Mouse (Mus musculus) embryonic facial prominence, embryonic 14.5 days (tissue): Measurements from ENCODE around the gene Gm9821. TPM values are rescaled to one million over a fixed set of nuclear protein-coding genes. Genes with fewer than 3 reads are reported as not detected.

Experiments
- ATAC-seq: fragments of 200-750 bp; cut with Nextera tagmentation; 2 replicates; pipeline ENCODE4 v1.8.0; 2017; ENCODE audit warnings: low read depth, moderate number of reproducible peaks, moderate TSS enrichment
- DNase-seq: peaks from one replicate; pipeline ENCODE4 v3.0.0-alpha.2; 2015; ENCODE audit warnings: low spot score
- H3K27ac ChIP-seq: fragments of 300-500 bp; sonication (generic); replicated peaks from 2 replicates; pipeline ENCODE4 v1.5.1; 2014; ENCODE audit warnings: low read depth, mild to moderate bottlenecking, low read length, moderate library complexity
- H3K27me3 ChIP-seq: fragments of 300-500 bp; sonication (generic); replicated peaks from 2 replicates; pipeline ENCODE4 v1.6.1; 2014; ENCODE audit warnings: low read length; ENCODE audit not compliant: control insufficient read depth, insufficient read depth
- H3K36me3 ChIP-seq: fragments of 300-500 bp; sonication (generic); 2 replicates; pipeline ENCODE4 v1.6.1; 2014; ENCODE audit warnings: low read length, mixed read lengths; ENCODE audit not compliant: control insufficient read depth, insufficient read depth
- H3K4me1 ChIP-seq: fragments of 300-500 bp; sonication (generic); 2 replicates; pipeline ENCODE4 v1.6.1; 2014; ENCODE audit warnings: antibody characterized with exemption, low read length; ENCODE audit not compliant: control insufficient read depth, insufficient read depth
- H3K4me2 ChIP-seq: fragments of 300-500 bp; sonication (generic); 2 replicates; pipeline ENCODE4 v1.6.1; 2014; ENCODE audit warnings: low read depth, mild to moderate bottlenecking, low read length, moderate library complexity, mixed read lengths
- H3K4me3 ChIP-seq: fragments of 300-500 bp; sonication (generic); 2 replicates; pipeline ENCODE4 v1.5.1; 2014; ENCODE audit warnings: low read depth, mild to moderate bottlenecking, low read length
- H3K9ac ChIP-seq: fragments of 300-500 bp; sonication (generic); 2 replicates; pipeline ENCODE4 v1.6.1; 2014; ENCODE audit warnings: low read depth, mild to moderate bottlenecking, low read length, moderate library complexity, mixed read lengths
- H3K9me3 ChIP-seq: fragments of 300-500 bp; sonication (generic); 2 replicates; pipeline ENCODE4 v1.6.1; 2016; ENCODE audit warnings: low read length; ENCODE audit not compliant: control insufficient read depth
- WGBS: fragments of 180-500 bp; shearing (Covaris S2); extraction: QIAGEN DNeasy Blood & Tissue Kit; methylation state at CpG from one replicate; pipeline ENCODE4 v1.1.7; 2014; 5-methylcytosine and 5-hydroxymethylcytosine counted together
- polyA plus RNA-seq: library from polyadenylated mRNA; unstranded; fragments of >200 nt; fragmentation: Nextera tagmentation; extraction: Ambion mirVana; gene quantifications from 2 replicates; pipeline ENCODE4 v1.2.1, GENCODE M21; 2014

The Gm9821 gene
- 0.70 and 0.76 TPM in 2 replicates for polyA plus RNA-seq

DNA sequence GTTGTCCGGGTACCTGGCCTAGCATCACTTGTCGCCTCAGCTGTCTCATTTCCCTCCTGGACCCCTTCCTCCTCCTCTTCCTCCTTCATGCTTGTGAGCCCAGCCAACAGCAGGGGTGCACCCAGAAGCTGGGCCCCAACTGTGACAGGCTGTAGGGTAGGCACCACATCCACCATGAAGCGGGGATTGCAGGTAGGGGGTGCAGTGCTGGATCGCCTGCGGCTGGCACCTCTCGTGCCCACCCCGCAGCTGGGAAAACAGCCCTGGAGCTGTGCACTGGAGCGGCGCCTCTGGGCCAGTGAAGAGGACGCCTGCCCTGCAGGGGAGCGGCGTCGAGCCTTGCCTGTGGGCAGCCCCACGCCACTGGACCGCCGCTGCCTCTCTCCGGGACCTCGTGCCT lies at the start of gene Gm9821:
Gene Gm9821 (plus strand): TSS at position 221 of the 400 bp plus-strand sequence.
- WGBS: 84% methylated on average over 18 of the region's 18 CpGs
- no peak within 1 kb of the TSS for H3K27ac ChIP-seq

DNA sequence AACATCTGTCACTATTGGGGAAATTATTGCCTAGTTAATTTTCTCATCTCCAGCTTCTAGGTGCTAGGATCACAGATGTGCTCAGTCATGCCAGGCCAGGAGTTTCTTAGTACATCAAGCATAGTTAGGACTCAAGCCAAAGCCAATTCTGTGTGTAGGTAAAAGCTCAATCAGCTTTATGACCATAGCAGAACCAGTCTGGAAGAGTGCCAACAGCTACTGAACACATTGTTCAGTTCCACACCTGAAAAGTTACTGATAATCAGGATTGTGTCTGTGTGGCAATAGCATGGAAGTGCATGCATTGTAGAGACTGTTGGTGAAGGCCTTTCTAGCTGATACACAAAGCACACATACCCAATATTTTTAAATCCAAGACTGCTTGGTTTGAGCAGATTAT lies 47.5 kb upstream of the Gm9821 start:
- H3K36me3 ChIP-seq: peaks cover 29% of the 10 kb centered on the region
- no peaks in the 10 kb centered on the region for H3K4me1 ChIP-seq
- ATAC-seq (no peak), DNase-seq (no peak)
- no peak overlapping the region for H3K4me3 ChIP-seq
- H3K4me2 ChIP-seq: no peak overlapping the region
- H3K9me3 ChIP-seq: no peaks in the 10 kb centered on the region
- no peak overlapping the region for H3K27ac ChIP-seq
- H3K9ac ChIP-seq: no peak overlapping the region
- no peaks in the 10 kb centered on the region for H3K27me3 ChIP-seq

More for the DNA sequence above, at the start of gene Gm9821:
- H3K4me2 ChIP-seq: no peak within 1 kb of the TSS
- DNase-seq (no peak), ATAC-seq (no peak)
- H3K36me3 ChIP-seq: peaks cover 5% of the 10 kb centered on the region; the same call in 1 of the 2 replicates
- no peak within 1 kb of the TSS for H3K9ac ChIP-seq
- no peak within 1 kb of the TSS for H3K4me3 ChIP-seq
- peaks cover 30% of the 10 kb centered on the region for H3K4me1 ChIP-seq
- H3K27me3 ChIP-seq: no peaks in the 10 kb centered on the region
- no peaks in the 10 kb centered on the region for H3K9me3 ChIP-seq

DNA sequence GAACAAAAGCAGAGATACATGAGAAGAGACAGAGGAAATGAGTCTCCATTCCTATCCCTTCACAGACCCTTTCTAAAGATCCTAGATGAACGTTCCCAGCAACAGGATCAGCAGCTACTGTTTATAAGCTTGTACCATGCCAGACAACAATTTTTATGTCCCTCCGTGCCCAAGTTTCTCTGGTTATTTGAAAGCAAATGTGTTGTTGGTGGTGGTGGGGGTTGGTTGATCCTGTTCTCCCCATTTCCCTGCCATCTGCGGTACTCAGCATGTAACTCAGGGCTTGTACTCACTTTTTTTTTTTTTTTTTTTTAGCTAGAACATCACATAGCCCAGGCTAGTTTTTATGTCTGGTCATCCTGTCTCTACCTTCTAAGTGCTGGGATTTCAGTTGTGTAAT lies 46.4 kb upstream of the Gm9821 start:
- H3K4me1 ChIP-seq: no peaks in the 10 kb centered on the region
- no peak for ATAC-seq
- no peak overlapping the region for H3K9ac ChIP-seq
- no peak overlapping the region for H3K27ac ChIP-seq
- H3K4me2 ChIP-seq: no peak overlapping the region
- H3K4me3 ChIP-seq: no peak overlapping the region
- WGBS: 92% methylated on average over 3 of the region's 3 CpGs
- peaks cover 29% of the 10 kb centered on the region; the same call in 1 of the 2 replicates for H3K36me3 ChIP-seq
- H3K27me3 ChIP-seq: no peaks in the 10 kb centered on the region
- no peaks in the 10 kb centered on the region for H3K9me3 ChIP-seq
- DNase-seq: no peak

DNA sequence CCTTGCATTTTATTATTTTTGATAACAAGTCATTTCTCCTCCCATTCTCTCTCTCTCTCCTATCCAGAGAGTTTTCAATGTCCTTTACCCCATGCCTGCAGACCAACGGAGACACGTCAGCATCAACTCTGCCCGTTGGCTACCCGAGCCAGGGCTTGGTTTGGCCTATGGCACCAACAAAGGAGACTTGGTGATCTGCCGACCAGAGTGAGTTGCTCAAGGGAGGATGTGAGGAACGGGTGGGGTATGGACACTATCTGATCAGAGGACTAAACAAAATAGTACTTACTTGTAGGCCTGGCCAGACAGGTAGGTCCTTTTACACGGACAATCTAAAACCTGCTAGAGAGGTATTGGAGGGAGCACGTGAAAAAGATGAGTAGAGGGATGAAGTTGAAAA lies 45.1 kb upstream of the Gm9821 start:
- DNase-seq: no peak
- WGBS: 93% methylated on average over 8 of the region's 8 CpGs
- H3K27ac ChIP-seq: no peak overlapping the region
- ATAC-seq: no peak
- no peaks in the 10 kb centered on the region for H3K4me1 ChIP-seq
- no peak overlapping the region for H3K4me3 ChIP-seq
- H3K4me2 ChIP-seq: no peak overlapping the region
- H3K36me3 ChIP-seq: peaks cover 26% of the 10 kb centered on the region; the same call in 1 of the 2 replicates
- H3K27me3 ChIP-seq: no peaks in the 10 kb centered on the region
- H3K9me3 ChIP-seq: no peaks in the 10 kb centered on the region
- no peak overlapping the region for H3K9ac ChIP-seq

DNA sequence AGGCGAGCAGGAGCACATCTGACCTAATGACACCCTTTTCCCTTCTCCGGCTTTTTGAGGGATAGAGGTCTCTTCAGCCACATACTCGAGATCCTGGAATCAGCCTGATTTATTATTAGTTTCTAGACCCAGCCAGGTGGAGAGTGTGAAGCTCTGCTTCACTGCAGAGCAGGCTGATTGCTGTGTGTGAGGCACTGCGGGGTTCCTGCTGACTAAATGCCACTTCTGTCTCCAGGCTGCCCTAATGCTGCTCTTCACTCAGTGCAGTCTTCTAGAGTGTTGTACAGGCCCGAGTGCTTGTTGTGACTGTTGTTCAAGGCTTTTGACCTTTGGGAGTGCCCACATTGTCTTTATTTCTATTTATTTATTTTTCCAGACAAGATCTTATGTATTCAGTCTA lies 43.2 kb upstream of the Gm9821 start:
- H3K27ac ChIP-seq: no peak overlapping the region
- H3K4me3 ChIP-seq: no peak overlapping the region
- no peak overlapping the region for H3K4me2 ChIP-seq
- WGBS: 70% methylated on average over 5 of the region's 5 CpGs
- H3K9ac ChIP-seq: no peak overlapping the region
- no peaks in the 10 kb centered on the region for H3K27me3 ChIP-seq
- no peak for DNase-seq
- no peaks in the 10 kb centered on the region for H3K9me3 ChIP-seq
- no peak for ATAC-seq
- H3K4me1 ChIP-seq: no peaks in the 10 kb centered on the region
- peaks cover 41% of the 10 kb centered on the region for H3K36me3 ChIP-seq

DNA sequence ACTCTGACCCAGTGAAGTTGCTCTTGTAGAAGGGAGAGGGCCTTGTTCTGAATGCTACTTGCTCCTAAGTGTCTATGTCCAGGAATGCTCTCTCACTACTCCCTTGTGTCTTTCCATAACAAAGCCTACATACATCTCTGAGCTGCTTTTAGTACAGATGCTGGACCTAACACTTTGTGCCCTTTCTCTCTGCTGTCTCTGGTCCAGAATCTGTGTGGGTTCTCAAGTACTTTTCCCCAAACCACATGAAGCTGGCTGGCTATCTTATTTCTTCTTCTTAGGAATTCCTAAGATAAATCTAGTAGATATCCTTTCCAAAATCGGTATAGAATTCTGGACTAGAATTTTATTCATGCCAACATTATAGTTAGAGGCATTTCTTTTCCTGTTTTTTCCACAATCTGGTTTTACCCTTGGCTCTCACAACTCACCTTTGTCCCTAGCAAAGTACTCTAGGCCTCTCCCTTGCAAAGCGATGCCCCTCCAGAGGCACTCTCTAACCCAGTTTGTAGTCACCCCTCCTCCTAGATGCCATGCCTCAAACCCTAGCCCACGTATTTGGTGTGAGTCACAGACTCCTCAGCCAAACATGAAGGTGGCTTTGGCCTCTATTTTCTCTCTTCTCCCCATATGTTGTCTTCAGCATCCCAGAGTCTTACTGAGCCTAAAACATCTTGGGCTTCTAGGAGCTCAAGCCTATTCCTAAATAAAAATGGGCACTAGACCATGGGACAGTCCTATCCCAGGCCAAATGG lies 42.2 kb upstream of the Gm9821 start:
- no peak overlapping the region for H3K4me3 ChIP-seq
- no peaks in the 10 kb centered on the region for H3K27me3 ChIP-seq
- WGBS: 88% methylated on average over 3 of the region's 3 CpGs
- no peaks in the 10 kb centered on the region for H3K9me3 ChIP-seq
- no peak overlapping the region for H3K9ac ChIP-seq
- DNase-seq (no peak), ATAC-seq (no peak)
- no peak overlapping the region for H3K4me2 ChIP-seq
- peaks cover 45% of the 10 kb centered on the region for H3K36me3 ChIP-seq
- no peaks in the 10 kb centered on the region for H3K4me1 ChIP-seq
- H3K27ac ChIP-seq: no peak overlapping the region

DNA sequence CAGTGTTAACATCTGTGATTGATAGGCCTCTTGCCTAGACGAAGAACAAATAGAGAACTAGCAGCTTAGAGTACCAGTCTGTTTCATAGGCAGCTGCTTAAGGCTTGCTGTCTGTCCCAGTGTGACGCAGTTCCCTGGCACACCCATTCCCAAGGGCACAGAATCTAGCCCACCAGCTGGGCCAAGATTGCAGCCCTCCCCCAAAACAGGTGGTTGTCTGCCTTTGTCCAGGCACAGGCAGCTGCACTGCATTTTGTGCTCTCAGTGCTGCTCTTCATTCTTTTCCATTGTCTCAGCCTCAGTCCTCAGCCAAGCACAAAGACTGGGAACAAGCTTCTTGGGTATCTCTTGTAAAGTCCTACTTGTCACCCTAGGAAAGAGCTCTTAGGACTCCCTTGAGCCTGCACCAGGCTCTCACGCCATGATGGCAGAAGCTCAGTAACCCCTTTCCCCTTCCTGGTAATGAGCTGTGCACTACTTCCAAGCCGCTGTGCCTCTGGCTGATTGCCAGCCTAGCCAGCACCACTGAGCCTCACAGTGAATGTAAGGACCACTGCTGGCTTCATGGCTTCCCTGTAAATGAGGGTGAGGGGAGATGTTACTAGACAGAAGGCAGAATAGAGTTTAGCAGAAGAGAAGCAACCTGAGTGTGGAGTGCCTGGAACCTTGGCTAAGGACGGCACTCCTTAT lies 40.7 kb upstream of the Gm9821 start:
- Histone ChIP-seq H3K27me3 (no peaks in the 10 kb centered on the region), H3K4me2 (no peak overlapping the region), H3K9me3 (no peaks in the 10 kb centered on the region), H3K27ac (peak overlapping the region; percentile 36; the same call in 1 of the 2 replicates), H3K9ac (no peak overlapping the region), H3K4me1 (no peaks in the 10 kb centered on the region), H3K4me3 (no peak overlapping the region), H3K36me3 (peaks cover 46% of the 10 kb centered on the region)
- DNase-seq: peak; percentile 78
- WGBS: 81% methylated on average over 5 of the region's 5 CpGs
- peak; percentile 83 for ATAC-seq

DNA sequence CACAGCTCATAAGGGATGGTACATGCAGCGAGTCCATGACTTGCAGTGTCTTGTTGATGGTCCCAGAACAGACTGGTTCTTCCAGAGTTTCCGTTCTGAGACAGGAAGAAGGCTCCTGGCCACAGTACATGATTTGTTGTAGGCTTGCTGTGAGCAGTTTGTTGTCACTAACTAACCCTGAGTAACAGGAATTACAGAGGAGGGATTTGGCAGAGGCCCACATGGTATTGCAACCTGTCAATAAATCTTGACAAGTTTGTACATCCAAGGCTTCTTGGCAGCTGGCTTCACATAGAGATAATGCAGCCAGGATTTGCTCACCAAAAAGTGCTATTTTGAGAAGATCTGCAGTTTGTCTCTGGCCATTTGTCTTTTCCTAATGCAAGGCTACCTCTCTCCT lies 39.4 kb upstream of the Gm9821 start:
- 98% methylated on average over 2 of the region's 2 CpGs for whole genome bisulfite sequencing
- no peak overlapping the region for H3K4me2 ChIP-seq
- no peaks in the 10 kb centered on the region for H3K9me3 ChIP-seq
- no peak overlapping the region for H3K9ac ChIP-seq
- no peaks in the 10 kb centered on the region for H3K27me3 ChIP-seq
- H3K27ac ChIP-seq: no peak overlapping the region
- peaks cover 48% of the 10 kb centered on the region for H3K36me3 ChIP-seq
- no peak for DNase-seq
- H3K4me3 ChIP-seq: no peak overlapping the region
- no peaks in the 10 kb centered on the region for H3K4me1 ChIP-seq
- ATAC-seq: 0 out of 2 replicates have a peak, but pooled peaks have one; percentile 47
